Mouse (Mus musculus) liver, embryonic 15.5 days (tissue): ENCODE results near the gene Rundc3b. TPM values are rescaled to one million over a fixed set of nuclear protein-coding genes. Genes with fewer than 3 reads are reported as not detected.

ENCODE experiments used
- ATAC-seq: fragments of 200-750 bp; cut with Nextera tagmentation; 2 replicates; pipeline ENCODE4 v1.8.0; 2017; ENCODE audit warnings: moderate number of reproducible peaks, mild to moderate bottlenecking, moderate library complexity; ENCODE audit not compliant: insufficient read depth
- H3K27ac ChIP-seq: fragments of 300-500 bp; sonication (generic); replicated peaks from 2 replicates; pipeline ENCODE4 v1.5.1; 2015; ENCODE audit warnings: mild to moderate bottlenecking, inconsistent platforms
- H3K27me3 ChIP-seq: fragments of 300-500 bp; sonication (generic); 2 replicates; pipeline ENCODE4 v1.6.1; 2015; ENCODE audit warnings: mild to moderate bottlenecking, inconsistent platforms
- H3K36me3 ChIP-seq: fragments of 300-500 bp; sonication (generic); replicated peaks from 2 replicates; pipeline ENCODE4 v1.6.1; 2015; ENCODE audit warnings: moderate library complexity, mild to moderate bottlenecking, inconsistent platforms
- H3K4me1 ChIP-seq: fragments of 300-500 bp; sonication (generic); replicated peaks from 2 replicates; pipeline ENCODE4 v1.6.1; 2015; ENCODE audit warnings: inconsistent platforms
- H3K4me2 ChIP-seq: fragments of 300-500 bp; sonication (generic); 2 replicates; pipeline ENCODE4 v1.6.1; 2015; ENCODE audit warnings: moderate library complexity, mild to moderate bottlenecking, inconsistent platforms
- H3K4me3 ChIP-seq: fragments of 300-500 bp; sonication (generic); replicated peaks from 2 replicates; pipeline ENCODE4 v1.5.1; 2015; ENCODE audit warnings: mild to moderate bottlenecking, inconsistent platforms
- H3K9ac ChIP-seq: fragments of 300-500 bp; sonication (generic); 2 replicates; pipeline ENCODE4 v1.6.1; 2015; ENCODE audit warnings: moderate library complexity, mild to moderate bottlenecking, inconsistent platforms
- H3K9me3 ChIP-seq: fragments of 300-500 bp; sonication (generic); replicated peaks from 2 replicates; pipeline ENCODE4 v1.6.1; 2016; ENCODE audit warnings: inconsistent platforms
- WGBS: fragments of 180-500 bp; shearing (Covaris S2); methylation state at CpG from one replicate; pipeline ENCODE4 v1.1.7; 2015; ENCODE audit warnings: mixed read lengths; ENCODE audit not compliant: insufficient replicate concordance; 5-methylcytosine and 5-hydroxymethylcytosine counted together
- polyA plus RNA-seq: library from polyadenylated mRNA; unstranded; fragments of >200 nt; fragmentation: Nextera tagmentation; extraction: Ambion mirVana; gene quantifications from 2 replicates; pipeline ENCODE4 v1.2.1, GENCODE M21; 2015

Gene Rundc3b
- polyA plus RNA-seq, 1 experiment from 2014 or later, result 0.09 TPM

DNA sequence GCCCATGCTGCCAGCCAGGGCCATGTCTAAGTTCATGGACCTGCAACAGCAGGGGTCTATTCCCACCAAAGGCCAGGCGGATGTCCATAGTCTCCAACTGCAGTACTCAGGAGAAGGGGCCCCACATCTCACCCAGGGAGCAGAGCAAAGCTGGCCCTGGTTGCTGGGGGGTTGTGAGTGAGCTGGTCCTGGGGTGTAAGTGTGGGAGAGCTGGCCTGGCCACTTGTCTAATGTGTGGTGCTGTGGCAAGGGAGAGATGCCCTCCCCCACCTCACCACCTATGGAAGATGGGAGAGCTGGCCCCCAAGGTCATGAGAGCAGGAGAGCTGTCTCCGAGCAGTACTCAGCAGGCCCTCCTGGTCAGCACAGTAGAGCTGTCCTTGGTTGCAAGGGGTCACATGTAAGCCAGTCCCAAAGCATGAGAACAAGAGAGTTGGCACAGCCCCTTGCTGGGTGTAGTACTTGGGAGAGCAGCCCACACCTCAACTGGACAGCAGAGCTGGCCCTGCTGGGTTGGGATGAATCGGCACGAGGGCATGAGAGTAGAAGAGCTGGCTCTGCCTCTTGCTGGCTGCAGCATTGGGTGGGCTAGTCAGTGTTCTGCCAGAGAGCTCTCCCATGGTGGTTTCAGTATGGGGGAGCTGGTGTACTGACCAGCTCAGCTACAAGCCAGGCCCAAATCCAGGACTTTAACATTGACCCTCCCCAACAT is 134.6 kb downstream of the Rundc3b start:
- H3K36me3 ChIP-seq, result no peaks in the 10 kb centered on the region
- no peaks in the 10 kb centered on the region for H3K9me3 ChIP-seq
- no peak overlapping the region for H3K27ac ChIP-seq
- 65% methylated on average over 4 of the region's 4 CpGs for WGBS
- H3K9ac ChIP-seq, result no peak overlapping the region
- no peaks in the 10 kb centered on the region for H3K27me3 ChIP-seq
- H3K4me3 ChIP-seq, result no peak overlapping the region
- H3K4me1 ChIP-seq, result no peaks in the 10 kb centered on the region
- H3K4me2 ChIP-seq, result no peak overlapping the region
- no peak for ATAC-seq

DNA sequence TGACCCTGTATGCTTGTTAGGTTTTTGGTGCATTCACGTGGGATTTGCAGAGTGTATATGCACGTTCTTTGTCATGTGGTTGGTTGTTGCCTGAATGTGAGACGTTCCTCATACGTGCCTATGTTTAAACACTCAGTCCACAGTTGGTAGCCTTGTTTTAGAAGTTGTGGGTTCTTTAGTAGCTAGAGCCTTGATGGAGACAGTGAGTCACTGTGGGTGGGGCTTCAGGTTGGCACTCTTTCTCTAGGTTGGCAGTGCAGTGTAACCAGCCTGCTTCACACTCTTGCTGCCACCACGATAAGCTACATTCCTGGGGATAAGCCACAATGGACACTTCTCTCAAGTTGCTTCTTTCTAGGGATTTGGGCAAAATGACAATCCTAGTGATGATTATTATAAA is 166.2 kb downstream of the Rundc3b start:
- Histone ChIP-seq H3K4me2 (no peak overlapping the region), H3K27ac (no peak overlapping the region), H3K9ac (no peak overlapping the region), H3K4me1 (no peaks in the 10 kb centered on the region), H3K27me3 (no peaks in the 10 kb centered on the region), H3K4me3 (no peak overlapping the region), H3K9me3 (no peaks in the 10 kb centered on the region), H3K36me3 (0 out of 2 replicates have a peak, but pooled peaks cover 7% of the 10 kb centered on the region)
- WGBS, result 75% methylated on average over 5 of the region's 5 CpGs
- no peak for ATAC-seq

DNA sequence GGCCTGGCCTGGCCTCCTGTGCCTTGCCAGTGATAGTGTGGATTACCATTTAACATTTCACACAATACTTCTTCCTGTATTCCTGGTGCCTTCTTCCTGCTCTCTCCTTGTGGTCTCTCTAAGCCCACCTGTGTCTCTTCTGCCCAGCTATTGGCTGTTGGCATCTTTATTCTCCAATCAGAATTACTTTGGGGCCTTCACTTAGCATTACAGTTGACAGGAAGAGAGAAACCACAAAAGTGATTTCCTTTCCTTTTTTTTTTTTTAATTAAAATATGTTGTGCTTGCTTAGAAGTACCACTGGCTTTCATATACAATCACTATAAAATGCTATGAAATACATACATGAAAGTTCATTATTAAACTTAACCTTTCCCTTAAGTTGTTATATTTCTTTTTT is 167.2 kb downstream of the Rundc3b start:
- H3K4me2 ChIP-seq, result no peak overlapping the region
- no peaks in the 10 kb centered on the region for H3K9me3 ChIP-seq
- H3K4me3 ChIP-seq, result no peak overlapping the region
- no peaks in the 10 kb centered on the region for H3K4me1 ChIP-seq
- 0 out of 2 replicates have a peak, but pooled peaks cover 5% of the 10 kb centered on the region for H3K36me3 ChIP-seq
- ATAC-seq, result no peak
- no peaks in the 10 kb centered on the region for H3K27me3 ChIP-seq
- no peak overlapping the region for H3K27ac ChIP-seq
- no peak overlapping the region for H3K9ac ChIP-seq

Other genes starting within 250 kb of the Rundc3b start
- 24.0 and 27.4 TPM in 2 replicates for gene Dbf4, start 200.2 kb downstream of the Rundc3b start, polyA plus RNA-seq
- gene Slc25a40, start 200.1 kb downstream of the Rundc3b start, polyA plus RNA-seq, result 2.8 and 3.5 TPM in 2 replicates
- 0.54 and 0.68 TPM in 2 replicates for gene Abcb1a, start 37.1 kb upstream of the Rundc3b start, polyA plus RNA-seq
- 0.40 and 0.43 TPM in 2 replicates for gene Abcb1b, start 175.2 kb upstream of the Rundc3b start, polyA plus RNA-seq